Mouse (Mus musculus) B cell, adult 2 months (primary cell): ENCODE measurements at regions not wholly inside any gene's neighbourhood (a gene's known extent, or its start where the extent isn't known, plus 50 kb on each side); places are given as distances from the start of the nearest gene placed in this dataset.

ENCODE experiments used
- DNase-seq, 2 experiments: peaks; one replicate each; pipeline ENCODE4 v3.0.0; 2022

DNA sequence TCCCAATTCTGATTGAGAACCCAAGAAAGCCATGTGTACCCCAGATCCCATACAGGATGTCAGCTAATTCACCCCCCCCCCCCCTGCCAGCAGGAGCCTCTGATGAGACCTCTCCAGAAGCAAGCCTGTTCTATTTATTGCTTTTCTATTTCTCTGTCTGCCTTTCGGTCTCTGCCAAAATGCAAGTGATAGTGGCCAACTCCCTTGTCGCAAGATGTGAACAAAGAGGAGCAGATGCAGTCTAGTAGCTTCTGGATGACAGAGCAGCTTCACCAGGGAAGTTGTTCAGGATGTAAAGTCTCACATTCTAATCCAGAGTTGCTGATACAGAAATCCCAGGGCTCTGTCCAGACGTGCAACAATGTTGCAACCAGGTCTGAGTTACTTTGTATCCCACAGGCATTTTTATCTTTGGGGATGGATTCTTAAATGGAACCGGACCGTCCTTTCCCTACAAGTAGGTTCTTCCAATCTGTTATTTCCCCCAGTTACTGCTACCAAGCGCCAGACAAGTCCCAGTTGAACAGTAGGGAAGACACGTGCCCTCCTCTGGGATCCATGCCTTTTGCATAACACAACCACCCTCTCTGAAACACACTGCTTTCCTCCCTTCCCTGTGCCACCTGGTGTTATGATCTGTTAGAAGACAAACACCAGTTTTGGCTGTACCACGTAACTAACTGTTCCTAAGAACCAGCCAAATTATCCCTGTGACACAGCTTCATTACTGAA, 78.9 kb upstream of the Dapk1 start:
- no peak for DNase-seq

GRCm38 (mm10) chr13:60527806-60528205, 73.9 kb upstream of the Dapk1 start:
- DNase-seq = no peak

GRCm38 (mm10) chr13:60528819-60529218, 72.9 kb upstream of the Dapk1 start:
- DNase-seq = no peak

DNA sequence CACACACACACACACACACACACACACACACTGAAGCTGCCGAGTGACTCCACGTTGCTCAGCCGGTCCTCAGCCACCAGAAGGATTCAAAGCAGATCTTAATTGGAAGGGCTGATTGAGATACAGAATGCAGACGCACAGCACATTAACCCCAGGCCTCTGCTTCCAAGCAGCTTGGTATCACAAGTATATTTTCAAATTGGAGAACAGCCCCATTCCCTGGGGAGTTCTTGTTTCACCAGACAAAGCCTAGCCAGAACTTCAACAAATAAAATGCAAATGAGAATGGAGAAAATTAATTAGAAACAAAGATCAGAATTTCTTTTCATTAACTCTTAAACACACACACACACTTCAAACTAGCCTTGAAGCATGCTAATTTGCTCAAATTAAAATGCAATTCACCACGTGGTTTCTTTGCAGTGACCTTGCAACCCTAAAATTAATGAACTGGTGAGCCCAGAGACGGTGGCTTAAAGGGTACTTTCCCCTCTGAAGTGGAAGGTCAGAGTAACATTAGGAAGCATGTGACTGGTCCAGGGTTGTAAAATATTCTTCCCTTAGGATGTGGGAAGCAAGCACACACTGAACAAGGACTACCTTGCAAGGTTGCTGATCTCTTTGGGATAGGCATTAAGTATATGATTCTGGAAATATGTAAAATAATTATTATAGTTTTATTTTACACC, 72.2 kb upstream of the Dapk1 start:
- DNase-seq = no peak

DNA sequence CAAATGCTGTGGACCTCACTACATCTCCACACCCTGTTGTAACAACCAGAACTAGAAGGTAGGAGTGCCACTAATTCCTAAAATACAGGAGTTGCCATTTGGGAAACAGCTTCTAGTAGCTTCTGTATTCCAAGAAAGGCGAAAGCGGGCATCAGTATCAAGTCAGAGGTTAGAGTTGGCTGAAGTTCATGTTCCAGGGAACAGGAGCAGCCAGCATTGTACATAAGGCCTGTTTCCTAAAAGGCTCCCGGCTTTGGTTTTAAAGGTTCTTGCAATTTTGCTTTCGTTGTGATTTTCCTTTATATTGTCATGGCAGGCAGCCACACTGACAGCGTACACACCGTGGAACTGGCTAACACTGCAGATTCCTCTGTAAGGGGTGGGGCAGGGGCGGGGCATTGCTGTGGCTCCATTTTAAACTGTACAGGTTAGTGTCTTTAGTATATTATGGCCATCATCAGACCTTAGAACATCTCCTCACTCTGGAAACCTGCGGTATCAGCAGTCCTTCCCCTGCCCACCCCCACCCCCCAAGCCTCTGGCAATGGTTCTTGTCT, 67.8 kb upstream of the Dapk1 start:
- no peak for DNase-seq

DNA sequence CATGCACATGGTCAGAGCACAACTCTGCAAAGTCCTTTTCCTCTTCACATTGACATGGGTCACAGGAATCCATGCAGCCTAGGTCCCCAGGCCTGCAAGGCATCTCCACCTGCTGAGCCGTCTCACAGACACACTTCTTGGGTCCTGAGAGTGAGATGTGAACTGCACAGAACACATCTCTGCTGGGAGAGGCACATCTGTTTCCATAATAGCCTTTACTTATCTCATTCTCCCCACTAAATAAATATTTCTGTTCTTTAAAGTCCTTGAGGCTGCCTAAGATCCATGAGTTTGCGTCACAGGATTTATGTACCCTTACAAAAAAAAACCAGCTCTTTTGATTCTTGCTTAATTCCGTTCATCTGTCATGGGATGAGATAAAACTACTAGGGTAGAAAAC, 67.2 kb upstream of the Dapk1 start:
- DNase-seq = no peak

- DNase-seq = no peak
Observed at GRCm38 (mm10) chr13:60535045-60535444, 66.7 kb upstream of the Dapk1 start.

DNA sequence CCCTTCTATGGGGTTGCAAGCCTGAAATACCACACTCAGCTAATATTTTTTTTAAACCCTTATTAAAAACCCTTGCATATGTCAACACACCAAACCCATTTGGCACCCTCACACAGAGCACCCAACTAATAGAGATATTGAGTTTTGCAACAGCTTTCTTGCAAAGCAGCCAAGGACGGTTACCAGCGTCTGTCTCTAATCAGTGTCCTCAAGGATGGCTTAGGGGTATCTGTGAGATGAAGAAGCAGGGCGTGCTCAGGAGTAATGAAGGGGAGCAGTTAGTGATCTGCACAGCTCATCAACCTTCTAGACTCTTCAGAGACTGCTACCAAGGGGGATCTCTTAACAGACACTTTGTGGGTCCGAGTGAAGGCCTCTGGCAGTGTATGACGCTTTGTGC, 65.0 kb upstream of the Dapk1 start:
- DNase-seq = no peak

DNA sequence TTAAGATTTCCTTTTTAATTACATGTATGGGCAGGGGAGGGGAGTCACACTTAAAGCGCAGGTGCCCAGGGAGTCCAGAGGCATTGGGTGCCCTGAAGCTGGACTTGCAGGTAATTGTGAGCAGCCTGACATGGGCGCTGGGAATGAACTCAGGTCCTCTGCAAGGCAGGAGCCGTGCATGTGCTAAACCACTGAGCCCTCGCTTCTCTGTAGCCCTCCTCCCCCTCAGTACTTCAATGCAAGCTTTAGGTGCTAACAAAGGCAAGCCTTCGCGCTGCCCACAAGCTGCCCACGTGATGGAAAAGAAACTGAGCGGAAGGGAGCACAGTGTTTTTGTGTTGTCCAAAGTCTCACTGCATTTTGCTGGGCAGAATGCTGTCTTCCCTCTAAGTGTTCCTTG, 63.6 kb upstream of the Dapk1 start:
- DNase-seq = no peak

DNA sequence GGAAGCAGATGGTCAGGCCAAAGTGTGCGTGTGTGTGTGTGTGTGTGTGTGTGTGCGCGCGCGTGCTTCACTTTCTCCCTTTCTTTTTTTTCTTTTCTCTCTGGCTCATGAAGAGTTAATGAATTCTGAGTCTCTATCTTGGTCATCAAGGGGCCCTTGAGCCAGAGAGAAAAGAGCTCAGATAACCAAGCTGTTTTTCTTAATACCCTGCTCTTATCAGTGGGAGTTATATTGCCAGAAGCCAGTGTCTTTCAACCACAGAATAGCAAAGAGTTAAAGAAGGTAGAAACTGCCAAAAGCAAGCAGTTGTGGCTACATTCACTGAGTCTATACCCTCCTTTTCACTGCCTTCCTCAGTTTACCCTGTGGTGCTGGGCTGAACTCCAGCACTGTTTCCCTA, 60.6 kb upstream of the Dapk1 start:
- no peak for DNase-seq

DNA sequence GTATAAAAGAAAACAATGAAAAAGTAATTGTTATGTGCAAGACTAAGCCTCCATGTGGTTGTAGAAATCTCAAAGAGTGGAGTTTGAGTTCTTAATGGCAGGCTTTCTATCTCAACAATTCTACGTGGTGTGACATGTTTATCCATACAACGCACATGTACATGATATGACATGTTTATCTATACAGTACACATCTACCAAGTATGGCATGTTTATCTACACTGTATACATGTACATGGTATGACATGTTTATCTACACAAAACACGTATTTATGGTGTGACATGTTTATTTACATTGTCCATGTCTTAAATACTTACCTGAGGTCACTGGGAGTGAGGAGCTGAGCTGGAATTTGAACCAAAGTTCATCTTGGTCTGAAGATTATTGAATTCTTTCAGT, 57.4 kb upstream of the Dapk1 start:
- no peak for DNase-seq

DNA sequence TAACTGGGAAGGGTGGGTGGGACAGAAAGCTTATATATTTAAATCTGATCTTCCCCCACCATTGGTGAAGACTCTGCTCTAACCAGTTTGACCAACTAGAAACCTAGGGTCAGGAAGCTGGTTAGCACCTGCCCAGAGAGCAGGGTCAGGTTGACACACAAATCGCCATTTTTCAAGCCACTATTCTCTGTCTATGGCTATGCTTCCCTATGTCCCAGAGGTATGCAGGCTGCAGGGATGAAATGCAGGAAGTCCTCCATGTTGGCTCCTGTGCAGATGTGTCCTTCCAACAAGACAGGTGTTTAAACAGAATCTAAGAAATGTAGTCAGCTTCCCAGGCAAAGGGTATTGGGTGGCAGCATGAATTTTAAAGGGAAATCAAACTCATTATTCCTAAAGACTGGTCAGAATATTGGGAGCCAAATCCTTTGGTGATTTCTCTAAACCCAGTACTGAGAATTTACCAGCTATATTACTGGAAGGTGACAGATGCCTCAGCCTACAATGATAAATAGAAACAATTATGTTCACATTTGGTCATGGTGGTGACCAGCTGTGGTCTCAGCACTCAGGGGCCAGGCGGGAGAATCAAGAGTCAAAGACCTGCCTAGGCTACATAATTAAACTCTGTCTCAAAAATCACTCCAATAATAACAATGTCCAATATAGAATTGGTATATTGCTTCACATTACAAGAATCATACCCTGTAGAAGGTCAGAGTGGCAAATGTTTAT, 55.6 kb upstream of the Dapk1 start:
- DNase-seq = no peak
